Mouse (Mus musculus) hematopoietic stem cell, adult 5-6 weeks (primary cell): ENCODE data around the gene Zp2. TPM values are rescaled to one million over a fixed set of nuclear protein-coding genes. Genes with fewer than 3 reads are reported as not detected.

Source experiments
- ATAC-seq, 2 experiments: fragments of 125-278 bp in 1 of 2; replicated peaks in 1 of 2; 2 replicates each; pipeline ENCODE4 v1.8.0; 2016 to 2017; ENCODE audit warnings: inconsistent platforms in 2 of 2, mild to moderate bottlenecking in 2 of 2, moderate number of reproducible peaks in 2 of 2, low read depth in 1 of 2, moderate TSS enrichment in 1 of 2; ENCODE audit not compliant: low FRiP score in 2 of 2, poor library complexity in 2 of 2, severe bottlenecking in 2 of 2, insufficient read depth in 1 of 2, low TSS enrichment in 1 of 2
- total RNA-seq: library from RNA; stranded (forward); fragments of 172-1452, 232-1000 nt; gene quantifications from 2 replicates; pipeline ENCODE4 v1.2.3, GENCODE M21; 2017

The Zp2 gene
- not detected in 2 replicates for total RNA-seq

DNA sequence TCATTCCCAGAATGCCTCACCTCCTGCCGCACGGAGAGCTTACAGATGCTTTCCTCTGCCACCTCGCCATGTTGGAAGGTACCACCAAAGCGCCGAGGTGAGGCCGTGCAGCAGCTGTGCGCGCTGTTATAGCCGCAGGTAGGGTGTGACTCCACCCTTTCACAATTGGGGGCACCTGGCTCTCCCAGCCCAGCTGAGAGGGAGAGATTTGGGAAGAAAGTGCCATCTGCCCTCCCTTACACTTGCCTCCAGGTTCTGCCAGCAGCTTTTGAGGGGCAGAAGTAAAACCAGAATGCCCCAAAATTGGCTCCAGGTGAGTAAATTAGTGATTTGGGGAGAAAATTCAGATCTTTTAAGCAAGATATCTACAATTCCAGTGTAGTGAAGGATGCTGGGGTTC is at the start of gene Zp2:
TSS of gene Zp2 (minus strand) at position 101 of the 400 bp plus-strand sequence.
- ATAC-seq: no peak

DNA sequence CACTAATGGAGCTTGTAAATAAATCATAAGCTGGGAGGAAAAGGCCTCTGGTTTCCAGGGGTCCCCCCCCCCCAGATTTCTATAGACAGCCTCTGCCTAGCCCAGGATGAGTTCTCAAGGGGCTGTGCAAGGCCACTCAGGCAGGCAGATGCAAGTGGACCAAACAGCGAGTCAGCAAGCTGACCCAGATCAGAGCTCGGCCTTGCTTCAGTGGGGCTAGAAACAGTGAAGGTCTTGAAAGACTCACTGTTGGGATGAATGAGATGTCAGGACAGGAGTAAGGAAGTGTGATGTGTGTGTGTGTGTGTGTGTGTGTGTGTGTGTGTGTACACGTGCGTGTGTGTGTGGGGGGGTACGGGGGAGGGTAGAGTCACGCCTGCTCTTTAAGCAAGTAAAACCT is 47.7 kb upstream of the Zp2 start:
- ATAC-seq: no peak

DNA sequence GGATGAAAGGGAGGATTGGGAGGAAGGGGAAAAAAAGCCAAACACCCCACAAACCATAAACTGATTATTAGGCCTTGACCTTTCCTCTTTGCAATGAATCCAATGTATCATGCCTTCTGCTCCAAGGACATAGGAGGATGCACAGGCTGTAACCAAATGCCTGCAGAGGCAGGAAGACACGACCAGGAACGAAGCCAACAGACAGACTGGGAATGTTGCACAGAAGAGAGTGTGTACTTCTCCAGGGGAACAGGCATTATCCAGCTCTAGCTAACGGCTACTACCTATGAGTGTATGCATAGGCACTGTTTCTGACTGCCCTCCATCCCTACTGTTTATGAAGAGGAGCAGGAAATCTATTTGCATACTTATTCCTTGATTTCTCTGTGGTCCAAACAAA is 47.1 kb upstream of the Zp2 start:
- no peak for ATAC-seq

GRCm38 (mm10) chr7:120190150-120190665 is 45.1 kb upstream of the Zp2 start:
- ATAC-seq: no peak

DNA sequence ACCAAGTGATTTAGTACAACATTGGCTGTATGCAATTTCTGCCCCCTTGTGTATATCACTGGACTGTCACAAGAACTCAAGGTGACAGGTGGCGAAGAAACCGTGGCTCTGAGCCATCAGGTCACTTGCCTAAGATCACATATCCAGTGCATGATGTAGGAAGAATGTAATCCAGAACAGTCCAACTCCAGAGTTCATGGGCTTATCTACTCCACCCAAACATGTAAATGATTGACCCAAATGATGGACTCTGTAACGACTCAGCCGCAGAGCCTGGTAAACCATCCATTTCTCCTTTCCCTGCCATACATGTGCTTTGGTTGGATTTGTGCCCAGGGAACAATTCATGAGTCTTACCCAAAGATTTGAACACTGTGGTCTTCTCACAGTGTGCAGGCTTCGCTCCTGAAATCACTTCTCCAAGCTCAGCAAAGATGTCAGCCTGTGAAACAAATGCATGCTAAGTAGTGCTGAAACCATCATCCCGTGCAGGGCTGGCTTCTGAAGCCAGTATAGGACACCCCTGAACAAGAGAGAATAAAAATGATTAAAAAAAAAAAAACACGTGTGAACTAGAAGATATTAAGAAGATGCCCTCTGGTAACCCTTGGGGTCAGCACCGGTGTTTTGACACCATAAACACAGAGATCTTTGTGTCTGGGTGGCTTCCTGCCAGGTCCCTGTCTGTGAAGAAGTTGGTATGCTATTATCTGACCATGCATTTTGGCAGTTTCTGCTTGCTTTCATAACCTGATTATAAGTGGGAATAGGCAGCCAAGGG is 44.5 kb upstream of the Zp2 start:
- no peak for ATAC-seq

DNA sequence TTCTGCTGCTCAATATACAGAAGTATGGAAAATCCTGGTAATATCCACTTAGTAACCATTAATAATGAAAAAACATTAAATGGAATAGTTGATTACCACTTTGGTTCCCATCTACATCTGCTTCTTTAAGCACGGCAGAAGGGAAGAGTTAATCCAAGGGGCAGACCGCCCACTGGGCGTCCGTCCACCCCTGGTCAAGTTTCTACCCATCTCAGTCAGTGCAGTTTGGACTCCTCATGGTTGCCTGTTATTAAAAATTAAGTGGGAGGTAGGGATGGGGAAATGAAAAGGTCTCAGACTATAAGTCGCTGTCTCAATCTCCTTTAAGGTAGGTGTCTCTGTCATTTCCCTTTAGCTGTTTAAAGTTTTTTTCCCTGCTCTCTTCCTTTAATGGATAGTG is 43.9 kb upstream of the Zp2 start:
- no peak for ATAC-seq

- no peak for ATAC-seq
Measured at GRCm38 (mm10) chr7:120182891-120183290, 37.8 kb upstream of the Zp2 start.

DNA sequence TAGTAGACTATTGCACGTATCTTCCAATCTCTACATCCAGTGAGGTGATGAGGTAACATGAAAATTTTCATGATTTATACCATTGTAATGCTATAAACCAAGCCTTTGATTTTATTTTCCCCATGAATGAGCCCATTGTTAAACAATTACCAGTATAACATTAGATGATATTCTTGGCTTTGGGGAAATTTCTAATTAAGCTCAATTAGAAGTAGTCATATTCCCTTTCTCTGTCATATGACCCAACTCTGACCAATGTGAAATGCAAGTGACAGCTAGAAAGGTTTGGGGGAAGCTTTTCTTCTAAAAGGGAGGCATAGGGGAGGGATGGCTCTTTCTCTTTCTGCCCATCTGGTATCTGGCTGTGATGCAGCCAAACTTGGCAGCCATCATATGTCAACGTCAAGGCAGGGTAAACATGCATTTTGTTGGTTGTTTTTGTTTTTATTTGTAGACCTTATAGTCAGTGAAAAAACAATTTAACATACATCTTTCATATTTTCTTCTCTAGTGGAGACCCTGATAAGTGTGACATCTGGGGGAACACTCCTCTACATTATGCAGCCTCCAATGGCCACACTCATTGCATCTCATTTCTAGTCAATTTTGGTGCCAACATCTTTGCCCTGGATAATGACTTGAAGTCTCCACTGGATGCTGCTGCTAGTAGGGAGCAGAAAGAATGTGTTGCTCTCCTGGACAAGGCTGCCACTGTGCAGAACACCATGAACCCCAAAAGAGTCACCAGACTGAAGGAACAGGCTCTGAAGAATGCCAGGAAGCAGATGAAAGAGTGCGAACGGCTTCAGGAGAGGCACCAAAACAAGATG is 36.5 kb upstream of the Zp2 start:
- no peak for ATAC-seq

- no peak for ATAC-seq
Measured at GRCm38 (mm10) chr7:120180547-120180946, 35.5 kb upstream of the Zp2 start.

DNA sequence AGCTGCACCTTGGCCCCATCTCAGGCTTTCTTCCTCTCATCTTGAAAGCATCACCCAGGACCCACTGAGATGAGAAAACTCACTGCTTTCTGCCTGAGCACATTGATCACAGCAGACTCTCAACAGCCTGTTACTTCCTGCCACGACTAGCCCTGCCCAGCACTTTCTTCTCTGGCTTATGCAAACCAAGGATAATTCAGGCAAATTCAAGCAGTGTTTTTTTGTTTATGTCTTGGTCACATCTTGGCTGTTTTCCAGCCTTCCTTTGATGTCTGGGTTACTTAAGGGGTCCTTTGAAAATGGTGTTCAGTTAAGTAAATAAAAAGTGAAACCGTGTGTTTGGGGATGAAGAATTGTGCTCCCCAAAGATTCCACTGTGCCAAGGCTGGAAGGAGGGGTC is 33.8 kb upstream of the Zp2 start:
- ATAC-seq: no peak

DNA sequence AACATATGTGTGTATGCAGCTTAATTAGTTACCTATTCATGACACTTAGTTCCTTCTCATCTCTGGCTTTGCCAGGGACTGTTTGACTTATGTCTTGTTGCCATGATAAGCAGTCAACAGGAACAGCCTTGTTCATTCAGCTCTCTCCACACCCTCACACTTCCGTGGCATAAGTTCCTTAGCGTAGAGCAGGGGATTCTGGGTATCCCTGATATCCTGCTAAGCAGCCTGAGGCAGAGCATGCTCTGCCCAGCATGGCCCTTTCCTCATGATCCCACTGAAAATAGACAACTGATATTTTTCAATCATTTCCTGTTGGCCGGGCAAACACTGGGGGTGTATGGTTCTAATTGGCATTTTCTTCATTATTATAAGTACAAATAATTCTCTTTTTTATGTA is 32.5 kb upstream of the Zp2 start:
- ATAC-seq: no peak

DNA sequence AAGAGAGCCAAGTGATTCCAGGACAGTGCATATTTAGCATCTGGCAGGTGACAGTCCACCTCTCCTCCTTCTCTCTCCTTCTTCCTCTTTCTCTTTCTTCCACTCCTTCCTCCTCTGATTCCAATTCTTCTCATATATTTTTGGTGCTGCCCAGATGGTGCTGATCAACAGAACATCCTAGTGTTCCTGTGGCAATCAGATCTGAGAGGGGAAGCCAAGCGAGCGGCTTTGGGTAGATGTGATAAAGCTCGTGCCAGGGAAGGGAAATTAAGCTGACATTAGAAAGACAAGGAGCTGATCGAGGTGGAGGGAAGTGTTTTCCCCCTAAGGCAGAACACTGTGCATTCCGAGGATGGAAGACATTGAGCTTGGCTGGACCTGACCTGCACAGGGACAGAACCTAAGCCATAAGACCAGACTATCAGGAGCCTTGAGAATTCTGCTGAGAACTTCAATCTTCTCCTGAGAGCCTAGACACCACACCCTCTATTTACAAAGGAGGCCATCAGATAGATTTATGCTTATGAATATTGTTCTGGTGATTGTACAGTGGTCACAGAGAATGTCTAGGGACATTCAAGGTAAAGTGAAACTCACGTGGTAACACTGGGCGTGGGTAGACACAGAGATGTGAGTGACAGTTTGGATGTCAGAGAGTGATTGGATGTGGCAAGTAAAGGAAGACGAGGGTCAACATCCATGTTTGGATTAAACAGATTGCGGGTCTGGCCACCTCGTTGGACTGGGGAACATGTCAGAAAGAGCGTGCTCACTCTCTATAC is 29.8 kb upstream of the Zp2 start:
- ATAC-seq: no peak

DNA sequence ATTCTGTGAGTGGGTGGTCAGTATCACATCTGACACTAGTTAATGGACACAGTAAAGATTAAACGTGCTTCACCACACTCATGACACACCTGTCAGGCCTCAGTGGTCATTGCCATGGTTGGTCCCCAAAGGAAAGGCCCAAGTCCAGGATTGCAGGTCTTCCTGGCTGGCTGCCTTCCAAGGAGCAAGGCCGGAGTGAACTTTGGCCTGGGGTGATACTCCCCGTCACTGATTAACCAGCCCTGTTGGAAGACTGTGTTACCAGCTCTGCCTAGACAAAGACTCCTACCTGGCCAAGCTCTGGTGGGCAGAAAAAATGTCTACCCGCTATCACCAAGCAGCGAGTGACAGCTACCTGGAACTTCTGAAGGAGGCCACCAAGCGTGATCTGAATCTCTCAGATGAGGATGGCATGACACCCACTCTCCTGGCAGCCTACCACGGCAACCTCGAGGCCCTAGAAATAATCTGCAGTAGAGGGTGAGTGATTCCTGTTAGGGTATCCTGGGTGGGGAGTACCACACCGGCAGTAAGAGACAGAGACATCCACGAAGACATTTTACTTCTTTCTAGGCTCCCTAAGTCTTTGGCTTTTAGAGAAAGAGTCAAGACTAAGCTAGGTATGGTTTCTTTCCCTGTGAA is 28.6 kb upstream of the Zp2 start, which contains the start of gene Anks4b:
TSS of gene Anks4b (plus strand) at position 256 of the 642 bp plus-strand sequence.
- no peak for ATAC-seq

DNA sequence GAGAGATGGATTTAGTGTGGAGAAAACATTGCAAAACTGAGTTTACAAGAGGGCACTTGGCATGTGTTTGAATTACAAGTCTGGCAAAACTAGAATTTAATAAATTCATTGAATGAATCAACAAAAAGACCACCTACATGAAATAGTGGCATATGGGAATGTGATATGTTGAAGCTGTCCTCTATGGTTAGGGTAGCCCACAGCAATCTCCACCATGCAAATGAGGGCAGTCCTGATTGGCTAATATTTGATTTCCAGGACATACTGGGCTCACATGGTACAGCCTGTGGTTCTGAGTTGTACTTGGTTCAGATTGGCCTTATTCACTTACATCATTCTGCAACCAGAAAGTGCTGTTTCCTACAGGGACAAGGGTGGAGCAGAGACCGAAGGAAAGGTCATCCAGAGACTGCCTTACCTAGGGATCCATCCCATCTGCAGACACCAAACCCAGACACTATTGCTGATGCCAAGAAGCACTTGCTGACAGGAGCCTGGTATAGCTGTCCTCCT is 27.2 kb upstream of the Zp2 start:
- ATAC-seq: no peak

DNA sequence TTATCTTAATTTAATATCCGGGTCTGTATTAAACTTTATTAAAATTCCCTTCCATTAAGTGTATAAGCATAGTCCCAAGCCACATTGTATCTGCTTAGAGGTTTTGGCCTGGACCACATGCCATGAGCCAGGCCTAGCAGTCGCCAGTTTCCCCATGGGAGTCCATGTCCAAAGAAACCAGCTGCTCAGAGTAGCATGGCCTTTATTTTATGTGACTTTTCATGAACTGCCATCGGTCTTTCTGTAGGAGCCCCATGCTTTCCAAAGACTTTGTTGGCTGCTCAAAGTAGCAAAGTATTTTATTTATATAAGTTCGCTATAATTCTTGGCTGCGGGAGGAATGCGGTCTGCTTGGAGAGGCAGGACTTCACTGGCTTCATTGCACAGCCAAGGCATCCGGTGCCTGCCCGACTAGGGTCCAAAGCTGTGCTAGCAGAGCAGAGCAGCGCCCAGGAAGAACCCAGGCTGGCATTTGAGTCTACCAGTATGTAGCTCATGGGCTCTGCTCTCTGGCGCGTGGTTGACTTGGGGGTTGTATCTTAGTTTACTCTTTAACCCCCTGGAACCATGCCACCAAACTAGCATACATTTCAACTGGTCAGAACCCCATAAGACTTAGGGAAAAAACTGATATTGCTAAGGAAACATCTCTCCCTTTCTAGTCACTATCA is 18.6 kb upstream of the Zp2 start:
- no peak for ATAC-seq

DNA sequence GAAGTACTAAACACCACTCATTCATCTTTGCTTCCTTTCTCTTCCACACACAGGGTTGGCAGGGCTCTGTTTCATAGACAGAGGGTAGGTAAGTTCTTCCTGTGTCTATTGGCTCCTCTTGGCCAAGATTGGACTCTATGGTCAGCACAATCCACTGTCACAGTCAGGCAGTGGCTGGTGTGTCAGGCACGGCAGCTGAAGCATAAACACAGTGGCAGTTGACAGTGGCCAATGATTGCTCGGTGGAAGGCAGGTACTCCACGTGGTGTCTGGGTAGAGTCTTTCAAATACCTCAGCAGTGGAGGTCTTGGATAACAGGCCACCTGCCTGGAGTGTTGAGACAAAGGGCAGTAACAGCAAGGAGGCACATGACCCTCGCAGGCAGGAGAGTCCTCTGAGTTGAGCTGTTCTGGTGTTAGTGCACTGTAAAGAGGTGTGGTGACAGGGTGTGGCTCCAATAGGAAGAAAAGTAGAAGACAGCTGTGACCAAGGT is 13.1 kb upstream of the Zp2 start:
- no peak for ATAC-seq
